Mouse (Mus musculus): ENCODE measurements around the gene Cntrob. TPM values are rescaled to one million over a fixed set of nuclear protein-coding genes. Genes with fewer than 3 reads are reported as not detected.

Cntrob gene
- polyA plus RNA-seq (2014; fragmentation: Illumina TruSeq; extraction: RNeasy Lipid Tissue Mini Kit (QIAGEN cat#74804); ENCODE audit: low read depth, low replicate concordance), result 8.9 TPM

DNA sequence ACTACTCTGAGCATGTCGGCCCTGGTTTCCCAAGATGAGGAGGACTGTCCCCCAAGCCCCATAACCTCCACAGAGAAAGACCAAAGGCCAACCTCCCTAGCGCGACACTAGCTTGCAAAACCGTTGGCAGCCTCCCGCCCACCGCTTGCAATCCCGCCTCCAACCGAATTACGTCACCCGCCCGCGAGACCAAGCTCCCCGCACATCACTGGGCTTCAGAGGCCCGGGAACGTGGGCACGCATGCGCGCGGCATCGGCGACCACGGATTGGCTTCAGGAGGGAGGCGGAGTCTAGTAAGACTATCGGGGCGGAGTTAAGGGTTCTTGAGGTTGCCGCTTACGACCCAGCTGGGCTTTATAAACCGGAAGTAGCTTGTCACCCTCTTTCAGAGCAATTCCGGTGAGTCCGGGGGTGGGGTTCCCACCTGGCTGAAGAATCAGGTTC lies at the start of gene Cntrob, which contains the start of gene Trappc1:
Gene Cntrob, minus strand, starts transcription at position 109 of the 445 bp plus-strand sequence.
Gene Trappc1, plus strand, starts transcription at position 314 of the 445 bp plus-strand sequence.

DNA sequence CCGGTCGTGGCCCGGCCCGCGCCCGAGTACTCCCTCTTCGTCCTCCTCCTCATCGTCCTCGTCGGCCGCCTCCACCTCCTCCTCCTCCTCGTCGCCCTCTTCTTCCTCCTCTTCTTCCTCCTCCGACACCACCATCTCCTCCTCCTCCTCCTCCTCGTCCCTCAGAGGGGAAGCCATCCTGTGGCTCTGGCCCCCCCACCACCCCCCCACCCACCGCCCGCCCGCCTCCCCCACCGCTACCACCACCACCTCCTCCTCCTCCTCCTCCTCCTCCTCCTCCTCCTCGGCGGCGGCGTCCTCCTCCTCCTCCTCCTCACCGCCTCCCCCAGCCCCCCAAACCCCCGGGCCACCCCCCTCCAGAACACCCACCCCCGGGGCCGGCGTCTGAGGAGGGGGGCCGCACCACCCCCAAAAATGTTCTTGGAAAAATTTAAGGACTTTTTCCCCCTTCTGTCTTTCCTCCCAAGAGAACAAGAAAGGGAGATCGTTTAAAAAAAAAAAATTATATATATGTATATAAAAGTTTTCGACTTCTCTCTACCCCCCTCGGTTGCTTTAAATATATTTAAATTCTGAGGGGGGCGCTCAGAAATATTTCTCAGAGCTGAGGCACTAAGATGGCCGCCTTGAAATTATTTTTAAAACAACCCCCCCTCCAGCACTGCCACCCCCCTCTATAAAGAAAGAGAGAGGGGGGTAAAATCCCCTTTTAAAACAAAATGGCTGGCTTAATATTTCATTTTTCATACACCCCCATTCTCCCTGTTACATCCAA lies 45.8 kb upstream of the Cntrob start, which contains the start of gene Chd3:
Gene Chd3, minus strand, starts transcription at position 192 of the 775 bp plus-strand sequence.

DNA sequence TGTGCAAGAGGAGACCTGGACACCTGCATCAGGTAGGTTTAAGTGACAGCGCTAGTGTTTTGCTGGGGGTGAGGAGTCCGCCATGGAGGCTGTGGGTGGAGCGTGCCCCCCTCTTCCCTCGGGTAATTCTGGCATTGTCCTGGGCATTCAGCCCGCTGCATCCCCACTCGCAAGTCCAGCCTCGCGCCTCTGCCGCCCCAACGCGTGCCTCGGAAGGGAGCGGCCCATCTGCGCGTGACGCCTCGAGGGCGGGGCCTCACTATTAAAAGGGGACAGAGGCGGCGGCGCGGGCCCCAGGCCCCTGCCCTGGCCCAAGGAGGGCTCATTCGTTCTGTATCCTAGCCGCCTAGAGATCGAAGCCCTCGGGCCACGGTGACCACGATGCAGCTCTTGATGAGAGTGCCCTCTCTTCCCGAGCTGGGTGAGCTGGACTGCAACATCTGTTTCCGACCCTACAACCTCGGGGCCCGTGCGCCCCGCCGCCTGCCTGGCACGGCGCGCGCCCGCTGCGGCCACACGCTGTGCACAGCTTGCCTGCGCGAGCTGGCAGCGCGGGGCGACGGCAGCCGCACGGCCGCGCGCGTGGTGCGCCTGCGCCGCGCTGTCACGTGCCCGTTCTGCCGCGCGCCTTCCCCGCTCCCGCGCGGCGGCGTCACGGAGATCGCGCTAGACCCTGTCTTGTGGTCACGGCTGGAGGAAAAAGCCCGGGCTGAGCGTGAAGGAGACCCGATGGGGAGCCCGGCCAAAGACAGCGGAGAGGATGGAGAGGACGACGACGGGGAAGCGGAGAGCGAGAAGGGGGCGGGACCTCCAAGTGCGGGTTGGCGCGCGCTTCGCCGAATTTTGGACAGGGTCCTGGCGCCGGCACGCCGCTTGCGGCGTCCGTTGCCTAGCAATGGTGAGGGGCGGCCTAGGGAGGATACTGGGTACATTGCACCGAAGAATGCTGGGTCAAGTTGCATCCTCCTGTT lies 16.9 kb upstream of the Cntrob start, which contains the start of gene Rnf227:
Gene Rnf227, plus strand, starts transcription at position 301 of the 971 bp plus-strand sequence.

DNA sequence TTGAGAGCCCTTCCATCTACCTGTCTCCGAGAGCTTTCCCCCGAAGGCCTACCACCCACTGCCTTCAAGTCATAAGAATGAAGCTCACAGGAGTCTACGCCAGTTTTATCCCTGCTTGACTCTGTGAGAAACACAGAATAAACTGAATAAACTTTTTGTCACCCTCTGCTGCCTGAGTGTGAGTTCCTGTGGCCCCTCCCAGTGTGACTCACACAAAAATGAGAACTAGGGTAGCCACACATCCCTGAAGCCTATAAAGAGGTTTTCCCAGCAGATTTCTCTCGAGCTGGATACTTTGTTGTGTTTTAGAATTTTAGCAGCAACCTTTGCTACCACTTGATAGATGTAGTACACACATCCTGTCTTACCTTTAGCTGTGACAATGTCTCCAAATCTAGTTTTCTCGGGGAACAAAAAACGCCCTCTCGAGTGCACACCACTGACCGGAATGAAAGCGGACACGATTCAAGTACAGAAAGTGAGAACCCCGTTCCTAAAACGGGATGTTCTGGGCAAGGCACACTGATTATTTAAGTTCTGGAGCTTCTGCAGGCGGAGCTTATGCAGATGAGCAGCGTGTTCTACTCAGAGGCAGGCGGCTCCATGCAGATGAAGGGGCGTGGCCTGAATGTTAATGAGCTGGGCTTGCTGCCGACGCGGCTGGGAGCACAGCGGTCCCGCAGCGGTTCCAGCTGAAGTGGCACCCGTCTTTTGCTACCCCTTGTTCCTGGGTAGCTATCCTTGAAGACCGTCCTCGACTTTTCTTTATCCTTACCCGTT lies 2.2 kb upstream of the Cntrob start, which contains the start of gene Kcnab3:
Gene Kcnab3, plus strand, starts transcription at position 631 of the 780 bp plus-strand sequence.

Other genes starting within 250 kb of the Cntrob start
- gene Vamp2, start 235.3 kb downstream of the Cntrob start, polyA plus RNA-seq (2014; fragmentation: Illumina TruSeq; extraction: RNeasy Lipid Tissue Mini Kit (QIAGEN cat#74804); ENCODE audit: low read depth, low replicate concordance), result 167 TPM
- gene Per1, start 228.6 kb downstream of the Cntrob start, polyA plus RNA-seq (2014; fragmentation: Illumina TruSeq; extraction: RNeasy Lipid Tissue Mini Kit (QIAGEN cat#74804); ENCODE audit: low read depth, low replicate concordance), result 31.8 TPM
- not detected for gene Hes7, start 203.4 kb downstream of the Cntrob start, polyA plus RNA-seq (2014; fragmentation: Illumina TruSeq; extraction: RNeasy Lipid Tissue Mini Kit (QIAGEN cat#74804); ENCODE audit: low read depth, low replicate concordance)
- gene 9130213A22Rik, start 201.2 kb downstream of the Cntrob start, polyA plus RNA-seq (2014; fragmentation: Illumina TruSeq; extraction: RNeasy Lipid Tissue Mini Kit (QIAGEN cat#74804); ENCODE audit: low read depth, low replicate concordance), result 0.57 TPM
- 1.3 TPM for gene Aloxe3, start 197.9 kb downstream of the Cntrob start, polyA plus RNA-seq (2014; fragmentation: Illumina TruSeq; extraction: RNeasy Lipid Tissue Mini Kit (QIAGEN cat#74804); ENCODE audit: low read depth, low replicate concordance)
- not detected for gene Alox12b, start 166.8 kb downstream of the Cntrob start, polyA plus RNA-seq (2014; fragmentation: Illumina TruSeq; extraction: RNeasy Lipid Tissue Mini Kit (QIAGEN cat#74804); ENCODE audit: low read depth, low replicate concordance)
- not detected for gene Alox8, start 125.9 kb downstream of the Cntrob start, polyA plus RNA-seq (2014; fragmentation: Illumina TruSeq; extraction: RNeasy Lipid Tissue Mini Kit (QIAGEN cat#74804); ENCODE audit: low read depth, low replicate concordance)
- gene Gucy2e, start 86.7 kb downstream of the Cntrob start, polyA plus RNA-seq (2014; fragmentation: Illumina TruSeq; extraction: RNeasy Lipid Tissue Mini Kit (QIAGEN cat#74804); ENCODE audit: low read depth, low replicate concordance), result 0.05 TPM
- 90.6 TPM for gene Trappc1, start 205 bp upstream of the Cntrob start, polyA plus RNA-seq (2014; fragmentation: Illumina TruSeq; extraction: RNeasy Lipid Tissue Mini Kit (QIAGEN cat#74804); ENCODE audit: low read depth, low replicate concordance)
- 1.1 TPM for gene Kcnab3, start 2.5 kb upstream of the Cntrob start, polyA plus RNA-seq (2014; fragmentation: Illumina TruSeq; extraction: RNeasy Lipid Tissue Mini Kit (QIAGEN cat#74804); ENCODE audit: low read depth, low replicate concordance)
- gene Rnf227, start 16.7 kb upstream of the Cntrob start, polyA plus RNA-seq (2014; fragmentation: Illumina TruSeq; extraction: RNeasy Lipid Tissue Mini Kit (QIAGEN cat#74804); ENCODE audit: low read depth, low replicate concordance), result 1.6 TPM
- 88.6 TPM for gene Chd3, start 45.6 kb upstream of the Cntrob start, polyA plus RNA-seq (2014; fragmentation: Illumina TruSeq; extraction: RNeasy Lipid Tissue Mini Kit (QIAGEN cat#74804); ENCODE audit: low read depth, low replicate concordance)
- 115 TPM for gene Naa38, start 71.7 kb upstream of the Cntrob start, polyA plus RNA-seq (2014; fragmentation: Illumina TruSeq; extraction: RNeasy Lipid Tissue Mini Kit (QIAGEN cat#74804); ENCODE audit: low read depth, low replicate concordance)
- 37.7 TPM for gene Cyb5d1, start 71.9 kb upstream of the Cntrob start, polyA plus RNA-seq (2014; fragmentation: Illumina TruSeq; extraction: RNeasy Lipid Tissue Mini Kit (QIAGEN cat#74804); ENCODE audit: low read depth, low replicate concordance)
- 10.2 TPM for gene Tmem88, start 74.5 kb upstream of the Cntrob start, polyA plus RNA-seq (2014; fragmentation: Illumina TruSeq; extraction: RNeasy Lipid Tissue Mini Kit (QIAGEN cat#74804); ENCODE audit: low read depth, low replicate concordance)
- gene Kdm6b, start 89.9 kb upstream of the Cntrob start, polyA plus RNA-seq (2014; fragmentation: Illumina TruSeq; extraction: RNeasy Lipid Tissue Mini Kit (QIAGEN cat#74804); ENCODE audit: low read depth, low replicate concordance), result 22.5 TPM
- 1.2 TPM for gene Dnah2, start 225.3 kb upstream of the Cntrob start, polyA plus RNA-seq (2014; fragmentation: Illumina TruSeq; extraction: RNeasy Lipid Tissue Mini Kit (QIAGEN cat#74804); ENCODE audit: low read depth, low replicate concordance)
- 1.1 TPM for gene Efnb3, start 236.4 kb upstream of the Cntrob start, polyA plus RNA-seq (2014; fragmentation: Illumina TruSeq; extraction: RNeasy Lipid Tissue Mini Kit (QIAGEN cat#74804); ENCODE audit: low read depth, low replicate concordance)